Mouse (Mus musculus): ENCODE results near the gene Josd1.

GRCm38 (mm10) chr15:79691023-79691508, 3.3 kb upstream of the Josd1 start:
- TF ChIP-seq CTCF (IDR thresholded peaks at IDR 0.05; ENCODE audit: low read depth, low read length), result no peak
- no peak for TF ChIP-seq EP300 (IDR thresholded peaks at IDR 0.05; ENCODE audit: insufficient read depth, low read depth, low read length)
- TF ChIP-seq POLR2A (IDR thresholded peaks at IDR 0.05; ENCODE audit: insufficient read depth, low read length), result no peak
